Mouse (Mus musculus) limb, embryonic 14.5 days (tissue): ENCODE measurements around the gene Mat2a. TPM values are rescaled to one million over a fixed set of nuclear protein-coding genes. Genes with fewer than 3 reads are reported as not detected.
A peak's percentile ranks its signal among the peaks of the same experiment; 100 is the strongest.

Source experiments
- ATAC-seq: fragments of 200-750 bp; cut with Nextera tagmentation; 2 replicates; pipeline ENCODE4 v1.8.0; 2017; ENCODE audit warnings: low read depth, moderate number of reproducible peaks, moderate TSS enrichment; ENCODE audit not compliant: low FRiP score
- DNase-seq: peaks from one replicate; pipeline ENCODE4 v3.0.0-alpha.2; 2015; ENCODE audit warnings: low spot score
- H3K27ac ChIP-seq: fragments of 300-500 bp; sonication (generic); replicated peaks from 2 replicates; pipeline ENCODE4 v1.5.1; 2014; ENCODE audit warnings: low read depth, mild to moderate bottlenecking, low read length, moderate library complexity, mixed read lengths
- H3K27me3 ChIP-seq: fragments of 300-500 bp; sonication (generic); 2 replicates; pipeline ENCODE4 v1.6.1; 2014; ENCODE audit warnings: low read length, mixed read lengths; ENCODE audit not compliant: control insufficient read depth, insufficient read depth
- H3K36me3 ChIP-seq: fragments of 300-500 bp; sonication (generic); 2 replicates; pipeline ENCODE4 v1.6.1; 2014; ENCODE audit warnings: mild to moderate bottlenecking, low read length, moderate library complexity, mixed read lengths; ENCODE audit not compliant: control insufficient read depth, insufficient read depth
- H3K4me1 ChIP-seq: fragments of 300-500 bp; sonication (generic); 2 replicates; pipeline ENCODE4 v1.6.1; 2014; ENCODE audit warnings: antibody characterized with exemption, low read length, mixed read lengths; ENCODE audit not compliant: control insufficient read depth, insufficient read depth
- H3K4me2 ChIP-seq: fragments of 300-500 bp; sonication (generic); replicated peaks from 2 replicates; pipeline ENCODE4 v1.6.1; 2014; ENCODE audit warnings: low read depth, mild to moderate bottlenecking, low read length, moderate library complexity; ENCODE audit not compliant: severe bottlenecking
- H3K4me3 ChIP-seq: fragments of 300-500 bp; sonication (generic); replicated peaks from 2 replicates; pipeline ENCODE4 v1.5.1; 2014; ENCODE audit warnings: low read length
- H3K9ac ChIP-seq: fragments of 300-500 bp; sonication (generic); 2 replicates; pipeline ENCODE4 v1.6.1; 2014; ENCODE audit warnings: mild to moderate bottlenecking, low read depth, low read length, moderate library complexity; ENCODE audit not compliant: severe bottlenecking
- H3K9me3 ChIP-seq: fragments of 300-500 bp; sonication (generic); 2 replicates; pipeline ENCODE4 v1.6.1; 2016; ENCODE audit warnings: low read length; ENCODE audit not compliant: control insufficient read depth
- POLR2A ChIP-seq: fragments of 200-500 bp; IDR thresholded peaks from 2 replicates; pipeline ENCODE4 v1.8.0; 2012; ENCODE audit warnings: inconsistent platforms, mild to moderate bottlenecking, moderate library complexity, borderline replicate concordance; ENCODE audit not compliant: insufficient read depth, insufficient read length; ENCODE audit errors: extremely low read depth
- WGBS: fragments of 180-500 bp; shearing (Covaris S2); extraction: QIAGEN DNeasy Blood & Tissue Kit; methylation state at CpG from one replicate; pipeline ENCODE4 v1.1.7; 2014; 5-methylcytosine and 5-hydroxymethylcytosine counted together
- polyA plus RNA-seq, 2 experiments: library from polyadenylated mRNA; depleted of rRNA in 1 of 2; stranded (reverse) in 1 of 2; unstranded in 1 of 2; fragments of >200 nt; fragmentation: Nextera tagmentation in 1 of 2; extraction: Ambion mirVana in 1 of 2; gene quantifications; 2 replicates each; pipeline versions ENCODE4 v1.2.1 to v1.2.3; 2012 to 2014

Gene Mat2a
- polyA plus RNA-seq, 2 experiments: 285 to 352 TPM

DNA sequence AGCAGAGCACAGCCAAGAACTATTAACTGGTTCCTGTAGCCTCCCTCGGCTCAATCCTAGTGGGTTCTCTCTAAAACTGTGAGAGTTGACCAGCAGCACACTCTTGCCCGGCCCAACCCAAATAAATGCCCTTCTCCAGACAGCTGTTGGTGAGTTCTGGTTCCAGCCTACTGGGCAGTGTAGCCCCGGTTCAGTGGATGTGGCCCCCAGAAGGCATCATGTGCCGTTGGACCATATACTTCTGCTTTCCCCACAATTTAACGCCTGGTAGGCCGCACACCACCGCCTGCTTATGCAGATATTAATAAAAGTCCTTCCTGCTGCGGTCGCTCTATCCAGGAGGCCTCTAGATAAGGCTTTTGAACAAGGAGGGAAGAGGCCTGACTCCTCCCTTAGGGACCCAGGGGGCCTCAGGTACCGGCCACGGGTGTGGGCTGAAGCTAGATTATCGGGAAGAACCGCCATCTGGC is 49.9 kb downstream of the Mat2a start:
- no peaks in the 10 kb centered on the region for H3K9me3 ChIP-seq
- peak overlapping the region; percentile 94 for H3K27ac ChIP-seq
- peak overlapping the region; percentile 79 for H3K4me2 ChIP-seq
- 11% methylated on average over 13 of the region's 13 CpGs for WGBS
- H3K27me3 ChIP-seq: no peaks in the 10 kb centered on the region
- peak overlapping the region; percentile 75 for H3K9ac ChIP-seq
- peaks cover 23% of the 10 kb centered on the region for H3K36me3 ChIP-seq
- peak; percentile 28 for DNase-seq
- peak; percentile 21 for ATAC-seq
- no peak for TF ChIP-seq POLR2A
- H3K4me1 ChIP-seq: peaks cover 27% of the 10 kb centered on the region
- peak overlapping the region; percentile 58 for H3K4me3 ChIP-seq

DNA sequence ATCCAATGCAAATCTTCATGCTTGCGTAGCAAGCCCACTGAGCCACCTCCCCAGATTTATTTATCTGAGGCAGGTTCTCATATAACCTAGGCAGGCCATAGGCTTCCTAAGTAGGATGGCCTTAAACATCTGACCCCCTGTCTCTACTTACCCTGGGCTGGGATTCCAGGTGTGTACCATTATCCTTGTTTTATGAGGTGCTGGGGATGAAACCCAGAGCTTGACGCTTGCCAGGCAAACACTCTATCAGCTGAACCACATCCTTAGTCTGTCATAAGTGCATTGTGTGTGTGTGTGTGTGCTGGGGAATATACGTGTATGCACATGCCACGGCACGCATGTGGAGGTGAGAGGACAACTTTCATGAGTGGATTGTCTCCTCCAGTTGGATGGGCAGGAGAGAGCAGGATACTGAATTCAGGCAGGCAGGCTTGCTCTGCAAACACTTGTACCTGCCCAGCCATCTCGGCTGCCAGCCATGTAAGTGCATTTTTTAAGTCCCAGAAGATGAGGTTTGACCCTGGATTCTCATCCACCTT is 50.5 kb downstream of the Mat2a start:
- Histone ChIP-seq H3K36me3 (peaks cover 27% of the 10 kb centered on the region), H3K27ac (peak overlapping the region; percentile 94), H3K27me3 (no peaks in the 10 kb centered on the region), H3K9ac (peak overlapping the region; percentile 75; the same call in 1 of the 2 replicates), H3K4me2 (peak overlapping the region; percentile 79), H3K4me3 (peak overlapping the region; percentile 58), H3K9me3 (no peaks in the 10 kb centered on the region), H3K4me1 (peaks cover 27% of the 10 kb centered on the region)
- no peak for ATAC-seq
- DNase-seq: no peak
- WGBS: 44% methylated on average over 6 of the region's 6 CpGs
- TF ChIP-seq POLR2A: no peak

DNA sequence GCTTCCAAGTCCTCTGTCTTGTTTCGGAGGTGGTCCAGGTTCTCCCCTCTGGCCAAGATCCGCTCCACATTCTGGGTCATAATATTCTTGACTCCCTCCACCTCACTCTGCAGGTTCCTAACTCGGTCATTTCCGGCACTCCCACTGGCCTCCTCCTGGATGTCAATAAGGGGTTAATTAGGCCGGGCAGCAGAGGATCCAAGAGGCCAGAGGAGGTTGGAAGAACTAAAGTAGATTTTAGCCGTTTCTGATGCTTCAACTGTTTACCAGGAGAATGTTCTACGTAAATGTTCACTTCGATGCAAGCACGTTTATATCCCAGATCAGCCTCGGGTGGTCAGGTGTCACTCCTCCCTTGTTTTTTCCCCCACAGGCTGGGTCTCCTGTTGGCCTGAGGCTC is 51.1 kb downstream of the Mat2a start:
- Histone ChIP-seq H3K4me2 (peak overlapping the region; percentile 79; the same call in 1 of the 2 replicates), H3K4me3 (no peak overlapping the region), H3K36me3 (peaks cover 27% of the 10 kb centered on the region), H3K4me1 (peaks cover 27% of the 10 kb centered on the region), H3K9me3 (no peaks in the 10 kb centered on the region), H3K9ac (0 out of 2 replicates have a peak overlapping the region, but pooled peaks have one; percentile 7), H3K27ac (no peak overlapping the region), H3K27me3 (no peaks in the 10 kb centered on the region)
- DNase-seq (no peak), ATAC-seq (no peak)
- 46% methylated on average over 10 of the region's 10 CpGs for WGBS
- no peak for TF ChIP-seq POLR2A

DNA sequence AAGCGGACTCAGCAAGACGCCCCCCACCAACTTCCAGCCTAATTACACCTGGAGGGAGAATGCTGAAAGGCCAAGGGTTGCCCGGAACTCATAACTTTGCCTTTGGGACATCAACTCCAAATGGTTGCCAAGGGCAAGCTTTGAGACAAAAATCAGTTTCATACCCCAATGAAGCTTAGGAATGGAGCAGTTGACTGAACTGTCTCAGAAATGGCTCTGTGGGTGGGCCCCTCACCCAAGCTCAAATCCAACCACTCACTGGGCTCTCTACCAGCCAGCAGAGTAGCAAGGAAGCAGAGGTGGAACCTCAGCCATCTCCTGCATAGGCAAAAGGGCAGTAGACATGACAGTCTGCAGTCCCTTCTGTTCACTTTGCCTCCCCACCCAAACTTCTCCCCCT is 51.5 kb downstream of the Mat2a start:
- TF ChIP-seq POLR2A: no peak
- no peak overlapping the region for H3K4me3 ChIP-seq
- H3K27me3 ChIP-seq: no peaks in the 10 kb centered on the region
- no peak overlapping the region for H3K27ac ChIP-seq
- no peak overlapping the region for H3K9ac ChIP-seq
- DNase-seq: no peak
- no peaks in the 10 kb centered on the region for H3K9me3 ChIP-seq
- peaks cover 27% of the 10 kb centered on the region for H3K36me3 ChIP-seq
- WGBS: 34% methylated on average over 3 of the region's 3 CpGs
- 0 out of 2 replicates have a peak overlapping the region, but pooled peaks have one; percentile 14 for H3K4me2 ChIP-seq
- H3K4me1 ChIP-seq: peaks cover 27% of the 10 kb centered on the region
- ATAC-seq: no peak

DNA sequence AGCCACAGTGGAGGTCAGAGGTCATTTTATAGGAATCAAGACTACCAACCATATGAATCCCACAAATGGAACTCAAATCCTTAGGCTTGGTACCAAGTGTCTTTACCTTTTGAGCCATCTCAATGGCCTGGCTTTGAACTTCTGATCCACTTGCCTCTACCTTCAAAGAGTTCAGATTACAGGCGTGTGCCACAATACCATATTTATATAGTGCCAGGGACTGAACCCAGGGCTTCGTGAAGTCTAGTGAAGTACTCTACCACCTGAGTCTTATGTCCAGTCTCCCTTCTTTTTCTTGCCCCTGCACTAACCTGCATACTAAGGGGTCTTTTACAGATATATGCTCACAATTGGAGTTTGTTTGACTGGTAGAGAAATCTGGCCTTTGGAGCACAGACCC is 52.8 kb downstream of the Mat2a start:
- ATAC-seq (no peak), DNase-seq (no peak)
- Histone ChIP-seq H3K9ac (no peak overlapping the region), H3K4me3 (no peak overlapping the region), H3K27ac (no peak overlapping the region), H3K9me3 (no peaks in the 10 kb centered on the region), H3K27me3 (no peaks in the 10 kb centered on the region), H3K36me3 (peaks cover 27% of the 10 kb centered on the region), H3K4me2 (no peak overlapping the region), H3K4me1 (peaks cover 27% of the 10 kb centered on the region)
- WGBS: 91% methylated on average over 2 of the region's 2 CpGs
- TF ChIP-seq POLR2A: no peak
